Mouse (Mus musculus) midbrain, postnatal 0 days (tissue): ENCODE data around the gene Tgm6. TPM values are rescaled to one million over a fixed set of nuclear protein-coding genes. Genes with fewer than 3 reads are reported as not detected.

Experiments used
- ATAC-seq: fragments of 200-750 bp; cut with Nextera tagmentation; 2 replicates; pipeline ENCODE4 v1.8.0; 2017; ENCODE audit warnings: moderate number of reproducible peaks, mild to moderate bottlenecking, moderate TSS enrichment, moderate library complexity; ENCODE audit not compliant: low FRiP score
- DNase-seq: peaks from one replicate; pipeline ENCODE4 v3.0.0-alpha.2; 2015; ENCODE audit warnings: low spot score
- H3K27ac ChIP-seq: fragments of 300-500 bp; sonication (generic); 2 replicates; pipeline ENCODE4 v1.5.1; 2014; ENCODE audit warnings: low read depth, mild to moderate bottlenecking, low read length, mixed read lengths
- H3K27me3 ChIP-seq: fragments of 300-500 bp; sonication (generic); 2 replicates; pipeline ENCODE4 v1.6.1; 2014; ENCODE audit warnings: low read length, control low read depth, mixed read lengths; ENCODE audit not compliant: insufficient read depth
- H3K36me3 ChIP-seq: fragments of 300-500 bp; sonication (generic); 2 replicates; pipeline ENCODE4 v1.6.1; 2014; ENCODE audit warnings: low read length, control low read depth, mixed read lengths; ENCODE audit not compliant: insufficient read depth
- H3K4me1 ChIP-seq: fragments of 300-500 bp; sonication (generic); 2 replicates; pipeline ENCODE4 v1.6.1; 2014; ENCODE audit warnings: mild to moderate bottlenecking, control low read depth, antibody characterized with exemption, low read length, mixed read lengths; ENCODE audit not compliant: insufficient read depth
- H3K4me2 ChIP-seq: fragments of 300-500 bp; sonication (generic); 2 replicates; pipeline ENCODE4 v1.6.1; 2014; ENCODE audit warnings: low read depth, mild to moderate bottlenecking, low read length, mixed read lengths; ENCODE audit not compliant: poor library complexity, severe bottlenecking
- H3K4me3 ChIP-seq: fragments of 300-500 bp; sonication (generic); 2 replicates; pipeline ENCODE4 v1.5.1; 2014; ENCODE audit warnings: low read depth, mild to moderate bottlenecking, low read length, moderate library complexity
- H3K9ac ChIP-seq: fragments of 300-500 bp; sonication (generic); replicated peaks from 2 replicates; pipeline ENCODE4 v1.6.1; 2014; ENCODE audit warnings: mild to moderate bottlenecking, low read length, moderate library complexity, mixed read lengths; ENCODE audit not compliant: poor library complexity, severe bottlenecking
- H3K9me3 ChIP-seq: fragments of 300-500 bp; sonication (generic); 2 replicates; pipeline ENCODE4 v1.6.1; 2016; ENCODE audit warnings: low read length, control low read depth
- CTCF ChIP-seq: IDR thresholded peaks from 2 replicates; pipeline ENCODE4 v1.5.1; 2016; ENCODE audit warnings: antibody characterized with exemption, mild to moderate bottlenecking
- WGBS: fragments of 180-500 bp; shearing (Covaris S2); extraction: QIAGEN DNeasy Blood & Tissue Kit; methylation state at CpG from one replicate; pipeline ENCODE4 v1.1.7; 2014; 5-methylcytosine and 5-hydroxymethylcytosine counted together
- polyA plus RNA-seq: library from polyadenylated mRNA; unstranded; fragments of >200 nt; fragmentation: Nextera tagmentation; extraction: Ambion mirVana; gene quantifications from 2 replicates; pipeline ENCODE4 v1.2.1, GENCODE M21; 2015
- total RNA-seq: library from RNA; depleted of rRNA; stranded (reverse); fragments of >200 nt; gene quantifications from 2 replicates; pipeline ENCODE4 v1.2.3, GENCODE M21; 2014; rRNA removed

Gene Tgm6
- total RNA-seq (0.27 and 0.28 TPM in 2 replicates), polyA plus RNA-seq (0.31 and 0.36 TPM in 2 replicates)

DNA sequence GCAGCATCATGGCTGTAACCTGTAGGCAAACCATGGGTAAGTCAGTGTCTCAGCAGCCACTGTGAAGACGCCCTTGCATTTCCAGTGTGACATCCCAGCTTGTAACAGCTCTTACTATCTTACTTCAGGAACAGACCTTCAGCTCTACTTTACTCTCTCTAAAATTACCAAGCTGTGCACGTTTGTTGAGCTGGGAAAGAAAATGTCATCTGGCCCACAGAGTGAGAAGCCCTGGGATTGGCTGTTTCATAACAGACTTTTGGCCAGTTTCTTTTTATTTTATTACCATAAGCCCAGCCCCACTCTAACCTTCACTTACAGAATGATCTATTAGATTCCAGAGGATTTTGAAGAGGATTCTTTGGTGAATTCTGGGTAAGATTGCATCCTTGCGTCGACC is at the start of gene Tgm6:
Gene Tgm6, plus strand, starts transcription at position 301 of the 400 bp plus-strand sequence.
- Histone ChIP-seq H3K27me3 (no peaks in the 10 kb centered on the region), H3K4me1 (0 out of 2 replicates have a peak, but pooled peaks cover 2% of the 10 kb centered on the region), H3K27ac (0 out of 2 replicates have a peak within 1 kb of the TSS, but pooled peaks have one; percentile 21), H3K9me3 (no peaks in the 10 kb centered on the region), H3K36me3 (no peaks in the 10 kb centered on the region), H3K4me2 (no peak within 1 kb of the TSS), H3K9ac (no peak within 1 kb of the TSS), H3K4me3 (no peak within 1 kb of the TSS)
- WGBS: 66% methylated on average over 4 of the region's 4 CpGs
- no peak for ATAC-seq
- DNase-seq: no peak
- no peak for TF ChIP-seq CTCF

DNA sequence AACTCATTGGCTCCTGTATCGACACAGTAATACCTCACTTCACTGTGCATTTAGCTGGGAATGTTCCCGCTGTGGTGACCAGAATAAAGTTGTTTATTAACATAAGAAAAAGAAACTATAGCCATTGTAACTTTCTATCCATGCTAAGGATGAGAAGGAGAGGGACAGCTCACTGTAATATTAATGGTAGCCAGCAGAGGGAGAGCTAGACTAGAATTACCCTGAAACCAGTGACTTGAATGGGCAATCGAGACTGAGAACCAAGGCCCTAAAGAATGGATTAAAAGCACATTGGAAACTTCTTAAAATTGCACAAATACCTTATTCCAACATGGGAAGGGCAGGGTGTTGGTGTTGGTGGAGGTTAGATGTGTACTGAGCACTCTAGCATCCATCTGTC is 44.0 kb upstream of the Tgm6 start:
- Histone ChIP-seq H3K36me3 (no peaks in the 10 kb centered on the region), H3K27me3 (no peaks in the 10 kb centered on the region), H3K4me3 (no peak overlapping the region), H3K4me1 (no peaks in the 10 kb centered on the region), H3K4me2 (no peak overlapping the region), H3K27ac (no peak overlapping the region), H3K9me3 (no peaks in the 10 kb centered on the region), H3K9ac (no peak overlapping the region)
- ATAC-seq (no peak), DNase-seq (peak; percentile 70)
- 17% methylated on average over 3 of the region's 3 CpGs for WGBS
- TF ChIP-seq CTCF: peak; percentile 89

DNA sequence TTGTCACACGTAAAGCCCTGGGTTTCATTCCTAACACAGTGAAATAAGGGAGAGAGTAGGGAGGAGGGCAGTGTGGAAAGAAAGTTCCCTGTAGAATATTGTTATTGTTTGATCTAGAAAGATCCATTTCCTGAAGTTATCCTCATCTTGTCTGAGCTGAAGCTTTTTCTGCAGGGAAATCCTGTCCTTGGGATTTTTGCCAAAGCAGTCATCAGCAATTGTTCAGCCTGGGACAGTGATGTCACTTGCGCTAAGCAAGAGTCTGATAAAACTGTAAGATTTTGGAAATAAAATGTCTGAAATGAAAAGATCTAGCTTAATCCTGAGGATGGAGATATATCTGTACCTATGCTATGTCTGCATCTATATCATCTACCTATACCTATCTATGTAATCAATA is 41.8 kb upstream of the Tgm6 start:
- ATAC-seq (no peak), DNase-seq (no peak)
- Histone ChIP-seq H3K4me2 (no peak overlapping the region), H3K27ac (no peak overlapping the region), H3K9me3 (no peaks in the 10 kb centered on the region), H3K4me1 (no peaks in the 10 kb centered on the region), H3K4me3 (no peak overlapping the region), H3K9ac (no peak overlapping the region), H3K36me3 (no peaks in the 10 kb centered on the region), H3K27me3 (no peaks in the 10 kb centered on the region)
- no peak for TF ChIP-seq CTCF
- 82% methylated on average over 2 of the region's 2 CpGs for WGBS

DNA sequence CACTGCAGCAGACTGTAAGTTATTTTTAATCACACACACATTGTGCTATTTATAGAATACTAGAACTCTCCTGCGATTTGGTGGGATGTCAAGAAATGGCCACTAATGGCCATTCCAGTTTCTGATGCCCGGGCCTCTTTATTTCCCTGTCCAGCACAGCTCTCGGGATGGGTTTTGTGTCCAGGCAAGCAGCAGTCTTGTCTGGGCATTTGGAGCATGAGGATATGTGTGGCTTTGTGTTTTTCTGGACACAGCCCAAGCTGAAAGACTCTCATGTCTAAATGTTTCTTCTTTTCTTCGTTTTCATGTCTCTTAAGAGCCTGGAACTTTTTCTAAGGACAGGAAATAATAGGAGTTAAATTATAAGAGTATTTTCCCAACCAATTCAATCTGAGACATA is 588 bp downstream of the Tgm6 start:
- no peak overlapping the region for H3K9ac ChIP-seq
- H3K27me3 ChIP-seq: no peaks in the 10 kb centered on the region
- H3K4me2 ChIP-seq: no peak overlapping the region
- no peak for TF ChIP-seq CTCF
- WGBS: 51% methylated on average over 4 of the region's 4 CpGs
- H3K9me3 ChIP-seq: no peaks in the 10 kb centered on the region
- no peak for ATAC-seq
- H3K27ac ChIP-seq: 0 out of 2 replicates have a peak overlapping the region, but pooled peaks have one; percentile 21
- 0 out of 2 replicates have a peak, but pooled peaks cover 2% of the 10 kb centered on the region for H3K4me1 ChIP-seq
- H3K4me3 ChIP-seq: no peak overlapping the region
- H3K36me3 ChIP-seq: no peaks in the 10 kb centered on the region
- DNase-seq: peak; percentile 37

DNA sequence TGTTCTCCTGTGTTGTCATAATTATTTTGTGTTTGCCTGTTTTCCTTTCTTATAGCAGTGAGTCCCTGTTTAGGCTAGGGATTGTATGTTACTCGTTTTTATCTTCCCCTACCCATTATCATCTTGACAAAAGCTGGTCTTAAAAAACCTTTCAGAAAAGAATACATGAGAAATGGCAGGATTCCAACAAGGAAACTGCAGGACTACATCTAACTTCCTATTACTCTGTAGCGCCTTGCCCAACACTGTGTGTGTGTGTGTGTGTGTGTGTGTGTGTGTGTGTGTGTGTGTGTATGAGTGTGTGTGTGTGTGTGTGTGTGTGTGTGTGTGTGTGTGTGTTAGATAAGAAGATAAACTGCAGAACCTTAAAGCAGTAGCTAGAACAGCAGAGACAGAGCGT is 1.2 kb downstream of the Tgm6 start:
- Histone ChIP-seq H3K27me3 (no peaks in the 10 kb centered on the region), H3K9me3 (no peaks in the 10 kb centered on the region), H3K27ac (peak overlapping the region; percentile 19; the same call in 1 of the 2 replicates), H3K4me3 (no peak overlapping the region), H3K9ac (no peak overlapping the region), H3K4me1 (0 out of 2 replicates have a peak, but pooled peaks cover 2% of the 10 kb centered on the region), H3K36me3 (no peaks in the 10 kb centered on the region), H3K4me2 (no peak overlapping the region)
- DNase-seq (peak; percentile 35), ATAC-seq (no peak)
- 17% methylated on average over 3 of the region's 3 CpGs for WGBS
- no peak for TF ChIP-seq CTCF

DNA sequence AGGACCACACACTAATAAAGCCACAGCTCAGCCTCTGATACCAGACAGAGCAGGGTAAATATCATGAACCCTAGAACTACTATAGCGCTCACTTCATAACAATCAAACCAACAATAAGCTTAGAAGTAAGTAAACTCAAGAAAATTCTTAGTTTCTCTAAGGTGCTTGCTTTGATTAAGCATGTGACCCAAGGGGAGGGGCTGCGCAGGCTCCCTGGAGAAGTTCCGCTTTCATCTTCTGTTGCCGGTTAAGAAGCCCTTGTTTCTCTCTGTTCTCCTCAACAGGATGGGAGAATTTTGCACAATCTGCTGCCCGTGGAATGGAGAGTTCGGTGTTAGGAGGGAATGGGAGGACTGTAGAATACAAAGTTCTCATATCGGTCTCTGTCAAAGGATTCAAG is 6.4 kb downstream of the Tgm6 start:
- no peak overlapping the region for H3K4me3 ChIP-seq
- H3K36me3 ChIP-seq: no peaks in the 10 kb centered on the region
- no peak overlapping the region for H3K27ac ChIP-seq
- no peak for TF ChIP-seq CTCF
- H3K9me3 ChIP-seq: no peaks in the 10 kb centered on the region
- H3K27me3 ChIP-seq: no peaks in the 10 kb centered on the region
- DNase-seq (no peak), ATAC-seq (no peak)
- H3K4me2 ChIP-seq: no peak overlapping the region
- 70% methylated on average over 7 of the region's 7 CpGs for WGBS
- no peak overlapping the region for H3K9ac ChIP-seq
- no peaks in the 10 kb centered on the region for H3K4me1 ChIP-seq
